Mouse (Mus musculus): ENCODE measurements around the gene Pdk4.

DNA sequence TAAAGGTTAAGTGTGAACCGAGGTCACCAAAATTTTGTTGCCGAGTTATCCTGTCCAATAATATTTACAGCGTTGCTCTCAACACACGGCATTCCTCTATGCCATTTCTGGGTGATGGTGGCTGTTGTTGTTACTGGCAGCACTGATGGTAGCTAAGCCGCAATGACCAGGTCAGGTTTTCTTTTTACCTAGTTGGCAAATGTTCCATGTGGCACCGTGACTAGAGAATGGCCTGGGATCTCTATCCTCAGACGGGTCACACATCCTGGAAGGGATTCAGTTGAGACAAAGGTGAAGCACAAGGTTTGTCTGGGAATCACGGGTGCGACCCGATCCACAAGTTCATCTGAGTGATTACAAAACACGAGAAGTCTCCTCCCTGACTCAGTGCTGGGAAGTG lies 2.6 kb upstream of the Pdk4 start:
- TF ChIP-seq CTCF (IDR thresholded peaks at IDR 0.05; ENCODE audit: control insufficient read depth, insufficient read depth, insufficient replicate concordance, low read depth, low read length) (no peak), POLR2A (IDR thresholded peaks at IDR 0.05; ENCODE audit: control insufficient read depth, low read depth, low read length) (no peak)

Data from testis, adult 2 months (tissue).